Mouse (Mus musculus): Measurements from ENCODE around the gene Gramd2. TPM values are rescaled to one million over a fixed set of nuclear protein-coding genes. Genes with fewer than 3 reads are reported as not detected.
A peak's percentile ranks its signal among the peaks of the same experiment; 100 is the strongest.

The Gramd2 gene
- polyA plus RNA-seq, 1 experiment from 2014 or later, result 0.40 TPM

- Histone ChIP-seq H3K27ac (no peak overlapping the region), H3K4me2 (no peak overlapping the region), H3K9me3 (no peaks in the 10 kb centered on the region), H3K4me1 (peaks cover 14% of the 10 kb centered on the region), H3K9ac (no peak overlapping the region), H3K4me3 (replicated peaks) (no peak overlapping the region), H3K36me3 (replicated peaks) (peaks cover 90% of the 10 kb centered on the region), H3K27me3 (peaks cover 7% of the 10 kb centered on the region)
- WGBS, result 89% methylated on average over 14 of the region's 14 CpGs
- no peak for ATAC-seq (ENCODE audit: low FRiP score)
Observed at GRCm38 (mm10) chr9:59675598-59675997, 4.3 kb upstream of the Gramd2 start.

GRCm38 (mm10) chr9:59678313-59678712, 1.6 kb upstream of the Gramd2 start:
- Histone ChIP-seq H3K36me3 (replicated peaks) (peaks cover 63% of the 10 kb centered on the region), H3K9me3 (no peaks in the 10 kb centered on the region), H3K4me2 (no peak overlapping the region), H3K27ac (no peak overlapping the region), H3K4me3 (replicated peaks) (no peak overlapping the region), H3K9ac (no peak overlapping the region), H3K27me3 (peaks cover 31% of the 10 kb centered on the region), H3K4me1 (peaks cover 14% of the 10 kb centered on the region)
- 14% methylated on average over 1 of the region's 1 CpGs for WGBS
- ATAC-seq (ENCODE audit: low FRiP score), result no peak

- Histone ChIP-seq H3K4me3 (replicated peaks) (peak overlapping the region; percentile 44), H3K27me3 (peaks cover 31% of the 10 kb centered on the region), H3K4me2 (peak overlapping the region; percentile 89), H3K27ac (no peak overlapping the region), H3K4me1 (peaks cover 14% of the 10 kb centered on the region), H3K9me3 (no peaks in the 10 kb centered on the region), H3K36me3 (replicated peaks) (peaks cover 41% of the 10 kb centered on the region), H3K9ac (peak overlapping the region; percentile 57)
- WGBS, result 8% methylated on average over 16 of the region's 16 CpGs
- peak; percentile 34; the same call in 1 of the 2 replicates for ATAC-seq (ENCODE audit: low FRiP score)
Observed at GRCm38 (mm10) chr9:59680534-59680875, 561 bp downstream of the Gramd2 start.

GRCm38 (mm10) chr9:59684020-59684419, 4.1 kb downstream of the Gramd2 start:
- no peaks in the 10 kb centered on the region for H3K9me3 ChIP-seq
- H3K4me2 ChIP-seq, result no peak overlapping the region
- ATAC-seq (ENCODE audit: low FRiP score), result no peak
- peaks cover 7% of the 10 kb centered on the region for H3K36me3 ChIP-seq (replicated peaks)
- peaks cover 31% of the 10 kb centered on the region for H3K27me3 ChIP-seq
- H3K4me3 ChIP-seq (replicated peaks), result no peak overlapping the region
- H3K9ac ChIP-seq, result no peak overlapping the region
- H3K4me1 ChIP-seq, result peaks cover 14% of the 10 kb centered on the region
- WGBS, result 79% methylated on average over 2 of the region's 2 CpGs
- no peak overlapping the region for H3K27ac ChIP-seq

- Histone ChIP-seq H3K4me3 (replicated peaks) (no peak overlapping the region), H3K27me3 (peaks cover 13% of the 10 kb centered on the region), H3K4me2 (no peak overlapping the region), H3K9me3 (no peaks in the 10 kb centered on the region), H3K36me3 (replicated peaks) (no peaks in the 10 kb centered on the region), H3K27ac (no peak overlapping the region), H3K9ac (no peak overlapping the region), H3K4me1 (peaks cover 12% of the 10 kb centered on the region)
- ATAC-seq (ENCODE audit: low FRiP score), result no peak
- WGBS, result 35% methylated on average over 6 of the region's 6 CpGs
Observed at GRCm38 (mm10) chr9:59687416-59688046, 7.6 kb downstream of the Gramd2 start.

GRCm38 (mm10) chr9:59691635-59692094, 11.7 kb downstream of the Gramd2 start:
- Histone ChIP-seq H3K27ac (peak overlapping the region; percentile 31; the same call in 1 of the 2 replicates), H3K4me3 (replicated peaks) (peak overlapping the region; percentile 28), H3K36me3 (replicated peaks) (no peaks in the 10 kb centered on the region), H3K4me2 (peak overlapping the region; percentile 56), H3K9ac (peak overlapping the region; percentile 38), H3K27me3 (peaks cover 9% of the 10 kb centered on the region), H3K9me3 (no peaks in the 10 kb centered on the region), H3K4me1 (peaks cover 12% of the 10 kb centered on the region)
- 2% methylated on average over 23 of the region's 23 CpGs for WGBS
- ATAC-seq (ENCODE audit: low FRiP score), result peak; percentile 90

- H3K4me1 ChIP-seq, result peaks cover 12% of the 10 kb centered on the region
- H3K27me3 ChIP-seq, result peaks cover 9% of the 10 kb centered on the region
- H3K4me3 ChIP-seq (replicated peaks), result peak overlapping the region; percentile 28
- WGBS, result 35% methylated on average over 9 of the region's 9 CpGs
- H3K9me3 ChIP-seq, result no peaks in the 10 kb centered on the region
- peak overlapping the region; percentile 38 for H3K9ac ChIP-seq
- peak overlapping the region; percentile 31; the same call in 1 of the 2 replicates for H3K27ac ChIP-seq
- ATAC-seq (ENCODE audit: low FRiP score), result peak; percentile 49; the same call in 1 of the 2 replicates
- H3K4me2 ChIP-seq, result peak overlapping the region; percentile 56
- no peaks in the 10 kb centered on the region for H3K36me3 ChIP-seq (replicated peaks)
Observed at GRCm38 (mm10) chr9:59692145-59692544, 12.2 kb downstream of the Gramd2 start.

GRCm38 (mm10) chr9:59694571-59695450, 14.9 kb downstream of the Gramd2 start:
- no peak for ATAC-seq (ENCODE audit: low FRiP score)
- Histone ChIP-seq H3K36me3 (replicated peaks) (no peaks in the 10 kb centered on the region), H3K27ac (no peak overlapping the region), H3K4me1 (peaks cover 12% of the 10 kb centered on the region), H3K4me2 (no peak overlapping the region), H3K4me3 (replicated peaks) (no peak overlapping the region), H3K27me3 (peaks cover 9% of the 10 kb centered on the region), H3K9me3 (no peaks in the 10 kb centered on the region), H3K9ac (no peak overlapping the region)
- 66% methylated on average over 16 of the region's 16 CpGs for WGBS

GRCm38 (mm10) chr9:59695451-59695813, 15.5 kb downstream of the Gramd2 start:
- ATAC-seq (ENCODE audit: low FRiP score), result no peak
- no peak overlapping the region for H3K4me3 ChIP-seq (replicated peaks)
- H3K9me3 ChIP-seq, result no peaks in the 10 kb centered on the region
- no peak overlapping the region for H3K27ac ChIP-seq
- H3K9ac ChIP-seq, result no peak overlapping the region
- H3K4me1 ChIP-seq, result peaks cover 12% of the 10 kb centered on the region
- no peak overlapping the region for H3K4me2 ChIP-seq
- no peaks in the 10 kb centered on the region for H3K36me3 ChIP-seq (replicated peaks)
- peaks cover 9% of the 10 kb centered on the region for H3K27me3 ChIP-seq
- 56% methylated on average over 3 of the region's 3 CpGs for WGBS

GRCm38 (mm10) chr9:59696381-59696780, 16.4 kb downstream of the Gramd2 start:
- Histone ChIP-seq H3K4me3 (replicated peaks) (no peak overlapping the region), H3K27ac (no peak overlapping the region), H3K4me2 (no peak overlapping the region), H3K9ac (no peak overlapping the region), H3K27me3 (peaks cover 5% of the 10 kb centered on the region; the same call in 1 of the 2 replicates), H3K36me3 (replicated peaks) (no peaks in the 10 kb centered on the region), H3K4me1 (peaks cover 12% of the 10 kb centered on the region), H3K9me3 (no peaks in the 10 kb centered on the region)
- WGBS, result 79% methylated on average over 3 of the region's 3 CpGs
- ATAC-seq (ENCODE audit: low FRiP score), result no peak

GRCm38 (mm10) chr9:59701094-59701493, 21.1 kb downstream of the Gramd2 start:
- no peak for ATAC-seq (ENCODE audit: low FRiP score)
- Histone ChIP-seq H3K9me3 (no peaks in the 10 kb centered on the region), H3K4me3 (replicated peaks) (no peak overlapping the region), H3K27ac (no peak overlapping the region), H3K9ac (no peak overlapping the region), H3K4me1 (no peaks in the 10 kb centered on the region), H3K27me3 (no peaks in the 10 kb centered on the region), H3K4me2 (no peak overlapping the region), H3K36me3 (replicated peaks) (no peaks in the 10 kb centered on the region)
- WGBS, result 88% methylated on average over 7 of the region's 7 CpGs

- H3K27me3 ChIP-seq, result no peaks in the 10 kb centered on the region
- ATAC-seq (ENCODE audit: low FRiP score), result no peak
- no peak overlapping the region for H3K27ac ChIP-seq
- no peak overlapping the region for H3K4me2 ChIP-seq
- WGBS, result 77% methylated on average over 6 of the region's 6 CpGs
- H3K36me3 ChIP-seq (replicated peaks), result no peaks in the 10 kb centered on the region
- no peak overlapping the region for H3K4me3 ChIP-seq (replicated peaks)
- no peak overlapping the region for H3K9ac ChIP-seq
- H3K4me1 ChIP-seq, result no peaks in the 10 kb centered on the region
- no peaks in the 10 kb centered on the region for H3K9me3 ChIP-seq
Observed at GRCm38 (mm10) chr9:59703099-59703498, 23.2 kb downstream of the Gramd2 start.

Data from forebrain, embryonic 12.5 days (tissue).